Mouse (Mus musculus): Measurements from ENCODE around the gene Il17c. TPM values are rescaled to one million over a fixed set of nuclear protein-coding genes. Genes with fewer than 3 reads are reported as not detected.

Il17c gene
- polyA plus RNA-seq, 1 experiment: 0.12 TPM

- Histone ChIP-seq H3K4me3 (ENCODE audit: insufficient read depth, poor library complexity, severe bottlenecking) (no peak overlapping the region), H3K27me3 (ENCODE audit: control insufficient read depth, insufficient read depth, insufficient read length) (no peaks in the 10 kb centered on the region), H3K79me2 (ENCODE audit: control insufficient read depth, insufficient read depth) (no peaks in the 10 kb centered on the region), H3K79me3 (ENCODE audit: low read depth) (no peaks in the 10 kb centered on the region), H3ac (ENCODE audit: control insufficient read depth, insufficient read length, low read depth) (no peak overlapping the region), H3K36me3 (ENCODE audit: control insufficient read depth, insufficient read depth) (peaks cover 6% of the 10 kb centered on the region)
- TF ChIP-seq CEBPB (IDR thresholded peaks at IDR 0.05; ENCODE audit: low read depth) (no peak), FOSL1 (IDR thresholded peaks at IDR 0.05; ENCODE audit: insufficient read depth, low read length, poor library complexity, severe bottlenecking) (no peak), USF1 (IDR thresholded peaks at IDR 0.05; ENCODE audit: low read depth) (no peak), MYOD1 (IDR thresholded peaks at IDR 0.05; ENCODE audit: control insufficient read depth, insufficient read length, low read depth) (no peak), MAX (IDR thresholded peaks at IDR 0.05) (no peak), MYOG (IDR thresholded peaks at IDR 0.05; ENCODE audit: control insufficient read depth, extremely low read depth, insufficient read length) (no peak), CTCF (IDR thresholded peaks at IDR 0.05; ENCODE audit: control insufficient read depth, insufficient read depth, insufficient read length) (no peak)
These were observed 1.4 kb downstream of the Il17c start for GRCm38 (mm10) chr8:122423217-122423616.

GRCm38 (mm10) chr8:122423659-122424058 is 1.8 kb downstream of the Il17c start:
- H3K79me3 ChIP-seq (ENCODE audit: low read depth): no peaks in the 10 kb centered on the region
- TF ChIP-seq MYOG (IDR thresholded peaks at IDR 0.05; ENCODE audit: control insufficient read depth, extremely low read depth, insufficient read length) (no peak), USF1 (IDR thresholded peaks at IDR 0.05; ENCODE audit: low read depth) (no peak), CTCF (IDR thresholded peaks at IDR 0.05; ENCODE audit: control insufficient read depth, insufficient read depth, insufficient read length) (no peak), MAX (IDR thresholded peaks at IDR 0.05) (no peak), CEBPB (IDR thresholded peaks at IDR 0.05; ENCODE audit: low read depth) (no peak), MYOD1 (IDR thresholded peaks at IDR 0.05; ENCODE audit: control insufficient read depth, insufficient read length, low read depth) (no peak), FOSL1 (IDR thresholded peaks at IDR 0.05; ENCODE audit: insufficient read depth, low read length, poor library complexity, severe bottlenecking) (no peak)
- no peak overlapping the region for H3ac ChIP-seq (ENCODE audit: control insufficient read depth, insufficient read length, low read depth)
- H3K36me3 ChIP-seq (ENCODE audit: control insufficient read depth, insufficient read depth): peaks cover 2% of the 10 kb centered on the region
- H3K27me3 ChIP-seq (ENCODE audit: control insufficient read depth, insufficient read depth, insufficient read length): peaks cover 2% of the 10 kb centered on the region
- no peak overlapping the region for H3K4me3 ChIP-seq (ENCODE audit: insufficient read depth, poor library complexity, severe bottlenecking)
- no peaks in the 10 kb centered on the region for H3K79me2 ChIP-seq (ENCODE audit: control insufficient read depth, insufficient read depth)

- Histone ChIP-seq H3K27me3 (ENCODE audit: control insufficient read depth, insufficient read depth, insufficient read length) (peaks cover 3% of the 10 kb centered on the region), H3ac (ENCODE audit: control insufficient read depth, insufficient read length, low read depth) (no peak overlapping the region), H3K79me2 (ENCODE audit: control insufficient read depth, insufficient read depth) (no peaks in the 10 kb centered on the region), H3K79me3 (ENCODE audit: low read depth) (no peaks in the 10 kb centered on the region), H3K4me3 (ENCODE audit: insufficient read depth, poor library complexity, severe bottlenecking) (no peak overlapping the region), H3K36me3 (ENCODE audit: control insufficient read depth, insufficient read depth) (no peaks in the 10 kb centered on the region)
- TF ChIP-seq MYOD1 (IDR thresholded peaks at IDR 0.05; ENCODE audit: control insufficient read depth, insufficient read length, low read depth) (no peak), CEBPB (IDR thresholded peaks at IDR 0.05; ENCODE audit: low read depth) (no peak), USF1 (IDR thresholded peaks at IDR 0.05; ENCODE audit: low read depth) (no peak), FOSL1 (IDR thresholded peaks at IDR 0.05; ENCODE audit: insufficient read depth, low read length, poor library complexity, severe bottlenecking) (no peak), CTCF (IDR thresholded peaks at IDR 0.05; ENCODE audit: control insufficient read depth, insufficient read depth, insufficient read length) (no peak), MAX (IDR thresholded peaks at IDR 0.05) (no peak), MYOG (IDR thresholded peaks at IDR 0.05; ENCODE audit: control insufficient read depth, extremely low read depth, insufficient read length) (no peak)
These were observed 4.3 kb downstream of the Il17c start for GRCm38 (mm10) chr8:122426145-122426544.

- Histone ChIP-seq H3K4me3 (ENCODE audit: insufficient read depth, poor library complexity, severe bottlenecking) (no peak overlapping the region), H3K36me3 (ENCODE audit: control insufficient read depth, insufficient read depth) (no peaks in the 10 kb centered on the region), H3K27me3 (ENCODE audit: control insufficient read depth, insufficient read depth, insufficient read length) (peaks cover 3% of the 10 kb centered on the region), H3K79me3 (ENCODE audit: low read depth) (no peaks in the 10 kb centered on the region), H3K79me2 (ENCODE audit: control insufficient read depth, insufficient read depth) (no peaks in the 10 kb centered on the region), H3ac (ENCODE audit: control insufficient read depth, insufficient read length, low read depth) (no peak overlapping the region)
- TF ChIP-seq CEBPB (IDR thresholded peaks at IDR 0.05; ENCODE audit: low read depth) (no peak), CTCF (IDR thresholded peaks at IDR 0.05; ENCODE audit: control insufficient read depth, insufficient read depth, insufficient read length) (no peak), MAX (IDR thresholded peaks at IDR 0.05) (no peak), MYOD1 (IDR thresholded peaks at IDR 0.05; ENCODE audit: control insufficient read depth, insufficient read length, low read depth) (no peak), FOSL1 (IDR thresholded peaks at IDR 0.05; ENCODE audit: insufficient read depth, low read length, poor library complexity, severe bottlenecking) (no peak), USF1 (IDR thresholded peaks at IDR 0.05; ENCODE audit: low read depth) (no peak), MYOG (IDR thresholded peaks at IDR 0.05; ENCODE audit: control insufficient read depth, extremely low read depth, insufficient read length) (no peak)
These were observed 5.8 kb downstream of the Il17c start for GRCm38 (mm10) chr8:122427607-122428006.

- Histone ChIP-seq H3K36me3 (ENCODE audit: control insufficient read depth, insufficient read depth) (no peaks in the 10 kb centered on the region), H3K4me3 (ENCODE audit: insufficient read depth, poor library complexity, severe bottlenecking) (no peak overlapping the region), H3K79me3 (ENCODE audit: low read depth) (no peaks in the 10 kb centered on the region), H3K79me2 (ENCODE audit: control insufficient read depth, insufficient read depth) (no peaks in the 10 kb centered on the region), H3K27me3 (ENCODE audit: control insufficient read depth, insufficient read depth, insufficient read length) (peaks cover 3% of the 10 kb centered on the region), H3ac (ENCODE audit: control insufficient read depth, insufficient read length, low read depth) (no peak overlapping the region)
- TF ChIP-seq MYOG (IDR thresholded peaks at IDR 0.05; ENCODE audit: control insufficient read depth, extremely low read depth, insufficient read length): no peak
- TF ChIP-seq FOSL1 (IDR thresholded peaks at IDR 0.05; ENCODE audit: insufficient read depth, low read length, poor library complexity, severe bottlenecking): no peak
- TF ChIP-seq CTCF (IDR thresholded peaks at IDR 0.05; ENCODE audit: control insufficient read depth, insufficient read depth, insufficient read length): no peak
- no peak for TF ChIP-seq MYOD1 (IDR thresholded peaks at IDR 0.05; ENCODE audit: control insufficient read depth, insufficient read length, low read depth)
- no peak for TF ChIP-seq USF1 (IDR thresholded peaks at IDR 0.05; ENCODE audit: low read depth)
- no peak for TF ChIP-seq CEBPB (IDR thresholded peaks at IDR 0.05; ENCODE audit: low read depth)
- no peak for TF ChIP-seq MAX (IDR thresholded peaks at IDR 0.05)
These were observed 6.3 kb downstream of the Il17c start for GRCm38 (mm10) chr8:122428163-122428562.

All from C2C12 (cell line).